Mouse (Mus musculus) heart, adult 2 months (tissue): ENCODE results near the gene Slc25a1. TPM values are rescaled to one million over a fixed set of nuclear protein-coding genes. Genes with fewer than 3 reads are reported as not detected.

Source experiments
- DNase-seq, 2 experiments: peaks; one replicate each; pipeline ENCODE4 v3.0.0; 2021
- H3K27ac ChIP-seq: fragments of 200-600 bp; 2 replicates; pipeline ENCODE4 v1.8.1; 2022
- H3K27me3 ChIP-seq: fragments of 200-500 bp; 2 replicates; pipeline ENCODE4 v1.6.1; 2012; ENCODE audit warnings: mild to moderate bottlenecking, low read length, inconsistent platforms, mixed read lengths; ENCODE audit not compliant: control insufficient read depth, insufficient read depth
- H3K36me3 ChIP-seq: fragments of 200-500 bp; 2 replicates; pipeline ENCODE4 v1.6.1; 2012; ENCODE audit warnings: low read length, inconsistent platforms; ENCODE audit not compliant: control insufficient read depth, insufficient read depth
- H3K4me1 ChIP-seq: fragments of 200-500 bp; 2 replicates; pipeline ENCODE4 v1.6.1; 2011; ENCODE audit warnings: low read length; ENCODE audit not compliant: control insufficient read depth, insufficient read depth
- H3K4me3 ChIP-seq: fragments of 200-600 bp; 2 replicates; pipeline ENCODE4 v1.8.1; 2022
- H3K79me2 ChIP-seq: fragments of 200-500 bp; replicated peaks from 2 replicates; pipeline ENCODE4 v1.6.1; 2012; ENCODE audit warnings: mild to moderate bottlenecking, inconsistent platforms, low read length, moderate library complexity, mixed read lengths; ENCODE audit not compliant: control insufficient read depth, insufficient read depth
- H3K9ac ChIP-seq: fragments of 200-500 bp; 2 replicates; pipeline ENCODE4 v1.6.1; 2012; ENCODE audit warnings: low read depth, mild to moderate bottlenecking, control low read depth, inconsistent platforms, low read length, mixed read lengths
- CTCF ChIP-seq: fragments of 200-600 bp; IDR thresholded peaks from 2 replicates; pipeline ENCODE4 v1.8.1; 2022; ENCODE audit warnings: antibody characterized with exemption, mild to moderate bottlenecking, moderate library complexity
- EP300 ChIP-seq: fragments of 200-500 bp; IDR thresholded peaks from 2 replicates; pipeline ENCODE4 v1.6.1; 2011; ENCODE audit warnings: low read depth, low read length, control low read depth; ENCODE audit not compliant: insufficient read depth
- POLR2A ChIP-seq: fragments of 200-500 bp; IDR thresholded peaks from 2 replicates; pipeline ENCODE4 v1.6.1; 2011; ENCODE audit warnings: mild to moderate bottlenecking, low read depth, low read length, control low read depth; ENCODE audit not compliant: insufficient read depth
- WGBS: fragments of 180-500 bp; shearing (Covaris S2); methylation state at CpG from one replicate; pipeline ENCODE4 v1.1.7; 2018; 5-methylcytosine and 5-hydroxymethylcytosine counted together
- intact Hi-C: fragments of 180-260 bp; cut with DNase I; formaldehyde crosslinking; loops from one replicate; pipeline ENCODE4 v1.15.1; 2025
- polyA plus RNA-seq: library from polyadenylated mRNA; depleted of rRNA; stranded (reverse); fragments of >200 nt; gene quantifications from 2 replicates; pipeline ENCODE4 v1.2.3, GENCODE M21; 2012
- total RNA-seq, 2 experiments: library from RNA; stranded (reverse); gene quantifications; 2 replicates each; pipeline ENCODE4 v1.2.3; 2021

Slc25a1 gene
- total and polyA plus RNA-seq, 3 experiments = 6.8 to 65.5 (median 7.3) TPM

DNA sequence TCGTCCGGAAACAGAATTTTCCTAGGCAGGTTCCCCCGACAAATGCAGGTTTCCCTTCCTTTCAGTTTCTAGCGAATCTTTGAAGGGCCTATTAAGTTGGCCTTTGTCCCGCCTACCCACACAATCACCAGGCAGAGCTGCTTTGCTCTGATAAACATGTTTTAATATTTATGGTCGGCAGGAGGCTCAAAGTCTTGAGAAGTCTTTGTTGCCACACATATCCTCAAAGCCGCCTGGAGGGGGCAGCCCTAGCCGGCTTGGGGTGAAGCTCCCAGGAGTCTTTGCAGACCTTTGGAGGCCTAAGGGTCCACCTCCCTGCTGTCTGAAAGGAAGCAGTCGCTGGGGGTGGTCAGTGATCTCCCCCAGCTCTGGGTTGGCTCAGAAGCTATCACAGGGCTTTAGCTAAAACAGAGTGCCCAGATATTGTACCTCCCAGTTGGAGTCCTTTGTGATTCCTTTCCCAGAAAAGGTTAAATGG is 647 bp upstream of the Slc25a1 start:
- Histone ChIP-seq H3K4me1 (no peaks in the 10 kb centered on the region), H3K9ac (peak overlapping the region; percentile 62), H3K27me3 (no peaks in the 10 kb centered on the region), H3K79me2 (no peaks in the 10 kb centered on the region), H3K27ac (peak overlapping the region; percentile 77), H3K36me3 (no peaks in the 10 kb centered on the region), H3K4me3 (peak overlapping the region; percentile 93)
- TF ChIP-seq POLR2A (no peak), CTCF (peak; percentile 79)
- peak; percentile 66 to 74 for DNase-seq
- intact Hi-C loops = loop anchor here (5.0 to 10.0 kb wide), 2 partner anchors 119 to 306 kb away; partner anchors contain the start of gene Zdhhc8
- 0% methylated on average over 9 of the region's 9 CpGs for WGBS

GRCm38 (mm10) chr16:17927351-17928082 is 502 bp downstream of the Slc25a1 start:
- H3K4me1 ChIP-seq = peaks cover 1% of the 10 kb centered on the region
- H3K36me3 ChIP-seq = no peaks in the 10 kb centered on the region
- no peaks in the 10 kb centered on the region for H3K27me3 ChIP-seq
- H3K9ac ChIP-seq = peak overlapping the region; percentile 62
- intact Hi-C loops = loop anchor here (5.0 to 10.0 kb wide), 2 partner anchors 120 to 307 kb away; partner anchors contain the start of gene Zdhhc8
- DNase-seq = no peak
- TF ChIP-seq POLR2A = no peak
- no peak for TF ChIP-seq CTCF
- no peak for TF ChIP-seq EP300
- peak overlapping the region; percentile 77 for H3K27ac ChIP-seq
- 4% methylated on average over 72 of the region's 72 CpGs for WGBS
- H3K79me2 ChIP-seq = no peaks in the 10 kb centered on the region
- H3K4me3 ChIP-seq = peak overlapping the region; percentile 93

- intact Hi-C loops = loop anchor here (1.0 to 10.0 kb wide), 2 partner anchors 11 to 313 kb away; partner anchors contain the start of genes Ess2 and Zdhhc8
- no peak for DNase-seq
- no peaks in the 10 kb centered on the region for H3K79me2 ChIP-seq
Measured at GRCm38 (mm10) chr16:17922163-17922538, 5.9 kb downstream of the Slc25a1 start.

GRCm38 (mm10) chr16:17921325-17922162 is 6.5 kb downstream of the Slc25a1 start:
- WGBS = 1% methylated on average over 47 of the region's 47 CpGs
- H3K27ac ChIP-seq = peak overlapping the region; percentile 90
- peaks cover 5% of the 10 kb centered on the region for H3K4me1 ChIP-seq
- no peaks in the 10 kb centered on the region; the same call in 1 of the 2 replicates for H3K27me3 ChIP-seq
- peak; percentile 95 to 96 for DNase-seq
- peak overlapping the region; percentile 88 for H3K9ac ChIP-seq
- peak overlapping the region; percentile 80 for H3K4me3 ChIP-seq
- H3K36me3 ChIP-seq = no peaks in the 10 kb centered on the region
- TF ChIP-seq CTCF = peak; percentile 85
- TF ChIP-seq EP300 = peak; percentile 46; the same call in 1 of the 2 replicates
- TF ChIP-seq POLR2A = peak; percentile 94
- H3K79me2 ChIP-seq = no peaks in the 10 kb centered on the region
- intact Hi-C loops = loop anchor here (1.0 to 10.0 kb wide), 2 partner anchors 10 to 313 kb away; partner anchors contain the start of genes Ess2 and Zdhhc8

More at GRCm38 (mm10) chr16:17922163-17922538, 5.9 kb downstream of the Slc25a1 start:
- H3K27me3 ChIP-seq = no peaks in the 10 kb centered on the region; the same call in 1 of the 2 replicates
- H3K9ac ChIP-seq = peak overlapping the region; percentile 86
- no peak for TF ChIP-seq POLR2A
- no peak for TF ChIP-seq EP300
- TF ChIP-seq CTCF = no peak
- WGBS = under 1% methylated on average over 14 of the region's 14 CpGs
- H3K4me3 ChIP-seq = peak overlapping the region; percentile 80
- peak overlapping the region; percentile 90 for H3K27ac ChIP-seq
- H3K36me3 ChIP-seq = no peaks in the 10 kb centered on the region
- H3K4me1 ChIP-seq = peaks cover 5% of the 10 kb centered on the region

- TF ChIP-seq POLR2A (no peak), EP300 (no peak), CTCF (no peak)
- no peaks in the 10 kb centered on the region for H3K36me3 ChIP-seq
- H3K4me1 ChIP-seq = peaks cover 5% of the 10 kb centered on the region
- H3K9ac ChIP-seq = peak overlapping the region; percentile 51
- no peak overlapping the region for H3K4me3 ChIP-seq
- H3K27me3 ChIP-seq = no peaks in the 10 kb centered on the region; the same call in 1 of the 2 replicates
- 24% methylated on average over 20 of the region's 20 CpGs for WGBS
- no peaks in the 10 kb centered on the region for H3K79me2 ChIP-seq
- intact Hi-C loops = loop anchor here (10.0 kb wide), 1 partner anchor 314 kb away; the partner anchor contains the start of gene Zdhhc8
- no peak for DNase-seq
- H3K27ac ChIP-seq = no peak overlapping the region
Measured at GRCm38 (mm10) chr16:17920586-17920985, 7.4 kb downstream of the Slc25a1 start.
